Mouse (Mus musculus): ENCODE data around the gene Ephb4. TPM values are rescaled to one million over a fixed set of nuclear protein-coding genes. Genes with fewer than 3 reads are reported as not detected.

Gene Ephb4
- polyA plus RNA-seq, 1 experiment from 2014 or later: 32.1 TPM

- no peaks in the 10 kb centered on the region for H3K4me1 ChIP-seq (ENCODE audit: control insufficient read depth, insufficient read depth, low read length)
- H3K9me3 ChIP-seq (replicated peaks; ENCODE audit: control insufficient read depth, low read length): no peaks in the 10 kb centered on the region
- H3K9ac ChIP-seq (ENCODE audit: low read length): no peak overlapping the region
- WGBS: 75% methylated on average over 8 of the region's 8 CpGs
- no peak overlapping the region for H3K4me2 ChIP-seq (ENCODE audit: low read depth, low read length)
- no peak overlapping the region for H3K27ac ChIP-seq (ENCODE audit: low read length)
- ATAC-seq (replicated peaks; ENCODE audit: extremely low read depth, insufficient read depth, low FRiP score): no peak
- H3K4me3 ChIP-seq (ENCODE audit: low read length): no peak overlapping the region
- no peaks in the 10 kb centered on the region for H3K36me3 ChIP-seq (ENCODE audit: control insufficient read depth, insufficient read depth)
- H3K27me3 ChIP-seq (ENCODE audit: control insufficient read depth, insufficient read depth, low read length): 0 out of 2 replicates have a peak, but pooled peaks cover 2% of the 10 kb centered on the region
These were observed 41.7 kb downstream of the Ephb4 start for GRCm38 (mm10) chr5:137391641-137392040.

- no peak overlapping the region for H3K9ac ChIP-seq (ENCODE audit: low read length)
- no peaks in the 10 kb centered on the region for H3K36me3 ChIP-seq (ENCODE audit: control insufficient read depth, insufficient read depth)
- no peaks in the 10 kb centered on the region for H3K4me1 ChIP-seq (ENCODE audit: control insufficient read depth, insufficient read depth, low read length)
- WGBS: 37% methylated on average over 7 of the region's 7 CpGs
- H3K9me3 ChIP-seq (replicated peaks; ENCODE audit: control insufficient read depth, low read length): no peaks in the 10 kb centered on the region
- no peak for ATAC-seq (replicated peaks; ENCODE audit: extremely low read depth, insufficient read depth, low FRiP score)
- no peak overlapping the region for H3K27ac ChIP-seq (ENCODE audit: low read length)
- 0 out of 2 replicates have a peak, but pooled peaks cover 2% of the 10 kb centered on the region for H3K27me3 ChIP-seq (ENCODE audit: control insufficient read depth, insufficient read depth, low read length)
- H3K4me3 ChIP-seq (ENCODE audit: low read length): no peak overlapping the region
- no peak overlapping the region for H3K4me2 ChIP-seq (ENCODE audit: low read depth, low read length)
These were observed 44.5 kb downstream of the Ephb4 start for GRCm38 (mm10) chr5:137394456-137394855.

GRCm38 (mm10) chr5:137404081-137404480, 54.2 kb downstream of the Ephb4 start:
- no peak overlapping the region for H3K9ac ChIP-seq (ENCODE audit: low read length)
- H3K9me3 ChIP-seq (replicated peaks; ENCODE audit: control insufficient read depth, low read length): no peaks in the 10 kb centered on the region
- H3K4me3 ChIP-seq (ENCODE audit: low read length): no peak overlapping the region
- 78% methylated on average over 2 of the region's 2 CpGs for WGBS
- H3K36me3 ChIP-seq (ENCODE audit: control insufficient read depth, insufficient read depth): no peaks in the 10 kb centered on the region
- H3K27ac ChIP-seq (ENCODE audit: low read length): no peak overlapping the region
- H3K4me2 ChIP-seq (ENCODE audit: low read depth, low read length): no peak overlapping the region
- ATAC-seq (replicated peaks; ENCODE audit: extremely low read depth, insufficient read depth, low FRiP score): no peak
- no peaks in the 10 kb centered on the region for H3K27me3 ChIP-seq (ENCODE audit: control insufficient read depth, insufficient read depth, low read length)
- no peaks in the 10 kb centered on the region for H3K4me1 ChIP-seq (ENCODE audit: control insufficient read depth, insufficient read depth, low read length)

- no peak overlapping the region for H3K27ac ChIP-seq (ENCODE audit: low read length)
- WGBS: 63% methylated on average over 6 of the region's 6 CpGs
- no peak overlapping the region for H3K4me3 ChIP-seq (ENCODE audit: low read length)
- no peaks in the 10 kb centered on the region for H3K27me3 ChIP-seq (ENCODE audit: control insufficient read depth, insufficient read depth, low read length)
- no peaks in the 10 kb centered on the region for H3K9me3 ChIP-seq (replicated peaks; ENCODE audit: control insufficient read depth, low read length)
- no peaks in the 10 kb centered on the region for H3K4me1 ChIP-seq (ENCODE audit: control insufficient read depth, insufficient read depth, low read length)
- no peak overlapping the region for H3K4me2 ChIP-seq (ENCODE audit: low read depth, low read length)
- no peak overlapping the region for H3K9ac ChIP-seq (ENCODE audit: low read length)
- no peak for ATAC-seq (replicated peaks; ENCODE audit: extremely low read depth, insufficient read depth, low FRiP score)
- H3K36me3 ChIP-seq (ENCODE audit: control insufficient read depth, insufficient read depth): no peaks in the 10 kb centered on the region
These were observed 59.5 kb downstream of the Ephb4 start for GRCm38 (mm10) chr5:137409451-137409850.

GRCm38 (mm10) chr5:137410066-137410465, 60.2 kb downstream of the Ephb4 start:
- ATAC-seq (replicated peaks; ENCODE audit: extremely low read depth, insufficient read depth, low FRiP score): no peak
- no peak overlapping the region for H3K9ac ChIP-seq (ENCODE audit: low read length)
- no peaks in the 10 kb centered on the region for H3K4me1 ChIP-seq (ENCODE audit: control insufficient read depth, insufficient read depth, low read length)
- H3K9me3 ChIP-seq (replicated peaks; ENCODE audit: control insufficient read depth, low read length): no peaks in the 10 kb centered on the region
- H3K27ac ChIP-seq (ENCODE audit: low read length): no peak overlapping the region
- no peaks in the 10 kb centered on the region for H3K27me3 ChIP-seq (ENCODE audit: control insufficient read depth, insufficient read depth, low read length)
- WGBS: 57% methylated on average over 3 of the region's 3 CpGs
- no peak overlapping the region for H3K4me2 ChIP-seq (ENCODE audit: low read depth, low read length)
- no peaks in the 10 kb centered on the region for H3K36me3 ChIP-seq (ENCODE audit: control insufficient read depth, insufficient read depth)
- no peak overlapping the region for H3K4me3 ChIP-seq (ENCODE audit: low read length)

- Histone ChIP-seq H3K36me3 (ENCODE audit: control insufficient read depth, insufficient read depth) (no peaks in the 10 kb centered on the region), H3K27me3 (ENCODE audit: control insufficient read depth, insufficient read depth, low read length) (no peaks in the 10 kb centered on the region), H3K9ac (ENCODE audit: low read length) (no peak overlapping the region), H3K9me3 (replicated peaks; ENCODE audit: control insufficient read depth, low read length) (no peaks in the 10 kb centered on the region), H3K4me1 (ENCODE audit: control insufficient read depth, insufficient read depth, low read length) (no peaks in the 10 kb centered on the region), H3K27ac (ENCODE audit: low read length) (no peak overlapping the region), H3K4me2 (ENCODE audit: low read depth, low read length) (no peak overlapping the region), H3K4me3 (ENCODE audit: low read length) (no peak overlapping the region)
- WGBS: 83% methylated on average over 3 of the region's 3 CpGs
- no peak for ATAC-seq (replicated peaks; ENCODE audit: extremely low read depth, insufficient read depth, low FRiP score)
These were observed 60.6 kb downstream of the Ephb4 start for GRCm38 (mm10) chr5:137410549-137410948.

- WGBS: 58% methylated on average over 8 of the region's 8 CpGs
- Histone ChIP-seq H3K36me3 (ENCODE audit: control insufficient read depth, insufficient read depth) (no peaks in the 10 kb centered on the region), H3K27me3 (ENCODE audit: control insufficient read depth, insufficient read depth, low read length) (no peaks in the 10 kb centered on the region), H3K4me3 (ENCODE audit: low read length) (no peak overlapping the region), H3K9me3 (replicated peaks; ENCODE audit: control insufficient read depth, low read length) (no peaks in the 10 kb centered on the region), H3K4me1 (ENCODE audit: control insufficient read depth, insufficient read depth, low read length) (no peaks in the 10 kb centered on the region), H3K9ac (ENCODE audit: low read length) (no peak overlapping the region), H3K27ac (ENCODE audit: low read length) (no peak overlapping the region), H3K4me2 (ENCODE audit: low read depth, low read length) (no peak overlapping the region)
- ATAC-seq (replicated peaks; ENCODE audit: extremely low read depth, insufficient read depth, low FRiP score): no peak
These were observed 61.3 kb downstream of the Ephb4 start for GRCm38 (mm10) chr5:137411235-137411634.

GRCm38 (mm10) chr5:137414253-137414652, 64.3 kb downstream of the Ephb4 start:
- Histone ChIP-seq H3K4me1 (ENCODE audit: control insufficient read depth, insufficient read depth, low read length) (no peaks in the 10 kb centered on the region), H3K27me3 (ENCODE audit: control insufficient read depth, insufficient read depth, low read length) (no peaks in the 10 kb centered on the region), H3K36me3 (ENCODE audit: control insufficient read depth, insufficient read depth) (no peaks in the 10 kb centered on the region), H3K4me3 (ENCODE audit: low read length) (no peak overlapping the region), H3K4me2 (ENCODE audit: low read depth, low read length) (no peak overlapping the region), H3K9me3 (replicated peaks; ENCODE audit: control insufficient read depth, low read length) (no peaks in the 10 kb centered on the region), H3K9ac (ENCODE audit: low read length) (no peak overlapping the region), H3K27ac (ENCODE audit: low read length) (no peak overlapping the region)
- 31% methylated on average over 5 of the region's 5 CpGs for WGBS
- ATAC-seq (replicated peaks; ENCODE audit: extremely low read depth, insufficient read depth, low FRiP score): no peak

GRCm38 (mm10) chr5:137419105-137419504, 69.2 kb downstream of the Ephb4 start:
- Histone ChIP-seq H3K9ac (ENCODE audit: low read length) (no peak overlapping the region), H3K9me3 (replicated peaks; ENCODE audit: control insufficient read depth, low read length) (no peaks in the 10 kb centered on the region), H3K4me3 (ENCODE audit: low read length) (no peak overlapping the region), H3K36me3 (ENCODE audit: control insufficient read depth, insufficient read depth) (no peaks in the 10 kb centered on the region), H3K27me3 (ENCODE audit: control insufficient read depth, insufficient read depth, low read length) (no peaks in the 10 kb centered on the region), H3K4me1 (ENCODE audit: control insufficient read depth, insufficient read depth, low read length) (no peaks in the 10 kb centered on the region), H3K4me2 (ENCODE audit: low read depth, low read length) (no peak overlapping the region), H3K27ac (ENCODE audit: low read length) (no peak overlapping the region)
- WGBS: 62% methylated on average over 9 of the region's 9 CpGs
- ATAC-seq (replicated peaks; ENCODE audit: extremely low read depth, insufficient read depth, low FRiP score): no peak

- WGBS: 56% methylated on average over 4 of the region's 4 CpGs
- ATAC-seq (replicated peaks; ENCODE audit: extremely low read depth, insufficient read depth, low FRiP score): no peak
- H3K4me1 ChIP-seq (ENCODE audit: control insufficient read depth, insufficient read depth, low read length): no peaks in the 10 kb centered on the region
- H3K4me3 ChIP-seq (ENCODE audit: low read length): no peak overlapping the region
- H3K4me2 ChIP-seq (ENCODE audit: low read depth, low read length): no peak overlapping the region
- no peaks in the 10 kb centered on the region for H3K9me3 ChIP-seq (replicated peaks; ENCODE audit: control insufficient read depth, low read length)
- no peak overlapping the region for H3K9ac ChIP-seq (ENCODE audit: low read length)
- no peaks in the 10 kb centered on the region for H3K27me3 ChIP-seq (ENCODE audit: control insufficient read depth, insufficient read depth, low read length)
- H3K36me3 ChIP-seq (ENCODE audit: control insufficient read depth, insufficient read depth): no peaks in the 10 kb centered on the region
- no peak overlapping the region for H3K27ac ChIP-seq (ENCODE audit: low read length)
These were observed 69.9 kb downstream of the Ephb4 start for GRCm38 (mm10) chr5:137419841-137420240.
